Mouse (Mus musculus) gastrocnemius, postnatal 36 days (tissue): ENCODE results near the gene Ccn2. TPM values are rescaled to one million over a fixed set of nuclear protein-coding genes. Genes with fewer than 3 reads are reported as not detected.

Experiments
- DNase-seq, 2 experiments: peaks; one replicate each; pipeline ENCODE4 v3.0.0; 2022
- intact Hi-C: fragments of 180-260 bp; cut with DNase I; formaldehyde crosslinking; loops from one replicate; pipeline ENCODE4 v1.15.1; 2025
- total RNA-seq, 2 experiments: library from RNA; stranded (reverse); gene quantifications; 2 replicates each; pipeline ENCODE4 v1.2.3; 2021

Gene Ccn2
- total RNA-seq, 2 experiments from 2014 or later, result 20.1 to 29.7 TPM

GRCm38 (mm10) chr10:24638306-24639070 lies 43.2 kb downstream of the Ccn2 start:
- intact Hi-C loops, result loop anchor here (10.0 kb wide), 1 partner anchor 206 kb away; the partner anchor contains the start of gene Enpp3
- DNase-seq, result no peak

GRCm38 (mm10) chr10:24639596-24639995 lies 44.4 kb downstream of the Ccn2 start:
- intact Hi-C loops, result loop anchor here (10.0 kb wide), 1 partner anchor 205 kb away; the partner anchor contains the start of gene Enpp3
- DNase-seq, result no peak

- intact Hi-C loops, result no loop called here
- no peak for DNase-seq
Measured at GRCm38 (mm10) chr10:24640186-24640875, 45.1 kb downstream of the Ccn2 start.

- no peak for DNase-seq
- intact Hi-C loops, result loop anchor here (2.0 kb wide), 1 partner anchor 35 kb away; no protein-coding TSS in a partner anchor
Measured at GRCm38 (mm10) chr10:24641416-24642140, 46.3 kb downstream of the Ccn2 start.

- intact Hi-C loops, result loop anchor here (2.0 kb wide), 1 partner anchor 34 kb away; no protein-coding TSS in a partner anchor
- DNase-seq, result no peak
Measured at GRCm38 (mm10) chr10:24642796-24643580, 47.7 kb downstream of the Ccn2 start.

- intact Hi-C loops, result no loop called here
- no peak for DNase-seq
Measured at GRCm38 (mm10) chr10:24645169-24645568, 49.9 kb downstream of the Ccn2 start.

Other genes starting within 250 kb of the Ccn2 start
- 1 to 10 TPM; 3.7 to 4.2 TPM for gene Enpp1, start 116.7 kb downstream of the Ccn2 start, total RNA-seq
- 1 to 10 TPM; 1.7 to 1.8 TPM for gene Enpp3, start 247.4 kb downstream of the Ccn2 start, total RNA-seq